Mouse (Mus musculus): ENCODE data around the gene Rad51ap1. TPM values are rescaled to one million over a fixed set of nuclear protein-coding genes. Genes with fewer than 3 reads are reported as not detected.

Rad51ap1 gene
- total RNA-seq (2014; fragmentation: Nextera tagmentation) = 85.9 and 90.7 TPM in 2 replicates
- total RNA-seq (2017) = 174 and 247 TPM in 2 replicates

DNA sequence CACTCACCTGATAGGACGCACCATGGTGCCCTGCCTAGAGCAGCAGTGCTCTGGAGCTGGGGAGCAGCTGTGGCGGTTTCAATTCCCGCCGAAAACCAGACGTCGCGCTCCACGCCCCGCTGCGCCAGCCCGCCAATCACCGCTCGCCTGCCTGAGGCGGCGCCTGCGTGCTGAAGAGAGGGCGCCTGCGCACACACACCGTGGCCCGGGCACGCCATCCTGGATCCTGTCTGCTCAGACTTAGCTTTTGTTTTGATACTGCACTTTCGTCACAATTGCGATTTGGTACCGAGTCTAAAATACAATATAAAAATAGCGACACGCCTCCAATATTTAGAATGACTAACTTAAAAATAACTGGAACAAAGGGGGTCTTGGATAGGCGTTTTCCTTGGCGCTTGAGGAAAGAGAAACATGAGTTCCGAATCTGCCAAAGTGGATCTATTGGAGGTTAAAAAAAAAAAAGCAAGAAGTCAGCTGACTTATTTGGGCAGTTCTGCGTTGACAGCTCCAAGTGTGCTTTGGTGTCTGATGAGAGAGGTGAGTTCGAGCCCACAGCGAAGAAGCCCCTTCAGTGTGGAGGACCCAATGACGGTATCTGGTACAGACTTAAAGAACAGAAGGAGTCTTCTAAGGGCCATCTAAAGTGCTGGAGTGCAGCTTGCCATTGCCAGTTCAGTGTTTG, at the start of gene Rad51ap1, which contains the start of gene D6Wsu163e:
TSS of gene Rad51ap1 (minus strand) at position 101 of the 685 bp plus-strand sequence.
TSS of gene D6Wsu163e (plus strand) at position 476 of the 685 bp plus-strand sequence.
- peak; percentile 92 for ATAC-seq (replicated peaks; ENCODE audit: low FRiP score, low TSS enrichment, poor library complexity, severe bottlenecking)

DNA sequence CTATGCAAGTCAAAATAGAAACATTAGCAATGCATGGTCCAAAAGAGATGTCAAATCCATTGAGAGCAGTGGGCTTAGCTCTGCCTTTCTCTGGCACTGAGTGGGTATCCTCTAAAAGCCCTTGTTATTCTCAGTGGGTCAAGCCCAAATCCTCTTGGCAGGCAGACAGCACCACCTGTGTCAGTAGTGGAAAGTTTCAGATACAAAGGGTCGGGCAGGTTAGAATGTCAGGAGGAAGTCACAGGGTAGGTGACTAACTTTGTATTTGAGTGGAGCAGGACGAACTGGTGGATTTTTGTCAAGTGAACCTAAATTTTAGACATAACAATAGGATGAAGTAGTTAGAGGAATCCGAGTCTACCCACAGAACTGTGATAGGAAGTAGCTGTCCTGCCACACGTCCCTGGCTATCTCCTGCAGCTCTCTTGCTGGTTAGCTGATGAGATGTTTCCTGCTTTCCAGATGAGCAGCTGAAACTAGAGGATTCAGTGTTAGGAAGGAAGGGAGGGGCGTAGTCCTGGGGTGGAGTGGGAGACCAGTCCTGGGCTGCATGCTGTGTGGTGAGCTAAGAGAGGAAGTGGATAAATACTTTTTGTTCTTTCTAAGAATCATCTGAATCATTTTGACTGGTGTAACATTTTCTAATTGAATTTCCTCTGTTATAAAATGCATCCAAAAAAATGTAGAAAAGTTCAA, 42.3 kb upstream of the Rad51ap1 start:
- ATAC-seq (replicated peaks; ENCODE audit: low FRiP score, low TSS enrichment, poor library complexity, severe bottlenecking) = no peak

DNA sequence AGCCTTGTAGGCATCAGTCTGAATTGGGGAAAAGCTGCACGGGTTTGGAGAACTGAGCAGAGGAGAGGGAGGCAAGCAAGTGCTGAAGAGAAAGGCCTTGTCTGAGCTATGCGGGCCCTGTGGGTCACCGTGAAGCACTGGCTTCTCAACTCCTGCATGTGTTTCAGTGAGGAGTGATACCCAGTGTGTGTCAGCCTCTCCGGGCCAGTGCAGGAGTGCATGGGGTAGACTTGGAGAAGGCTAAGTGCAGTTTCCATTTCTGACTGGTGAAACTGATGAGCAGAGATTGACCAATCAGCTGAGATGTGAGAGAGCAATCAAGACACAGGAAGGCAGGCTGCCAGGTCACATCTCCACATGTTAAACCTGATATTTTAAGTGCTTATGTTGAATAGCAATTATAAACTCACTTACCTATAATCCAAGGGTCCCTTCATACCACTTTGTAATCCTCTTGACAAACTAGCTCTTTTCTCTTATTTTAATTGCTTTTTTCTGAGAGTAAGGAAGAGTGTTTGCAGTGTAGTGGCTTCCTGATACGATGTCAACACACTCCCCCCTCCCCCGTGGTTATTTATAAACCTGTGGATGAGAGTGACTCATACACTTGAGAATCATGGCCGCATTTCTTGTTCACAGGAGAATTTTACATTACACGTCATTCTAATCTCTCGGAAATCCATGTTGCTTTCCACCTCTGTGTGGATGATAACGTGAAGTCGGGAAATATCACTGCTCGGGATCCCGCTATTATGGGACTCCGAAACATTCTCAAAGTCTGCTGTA, 27.0 kb upstream of the Rad51ap1 start:
- ATAC-seq (replicated peaks; ENCODE audit: low FRiP score, low TSS enrichment, poor library complexity, severe bottlenecking) = no peak

DNA sequence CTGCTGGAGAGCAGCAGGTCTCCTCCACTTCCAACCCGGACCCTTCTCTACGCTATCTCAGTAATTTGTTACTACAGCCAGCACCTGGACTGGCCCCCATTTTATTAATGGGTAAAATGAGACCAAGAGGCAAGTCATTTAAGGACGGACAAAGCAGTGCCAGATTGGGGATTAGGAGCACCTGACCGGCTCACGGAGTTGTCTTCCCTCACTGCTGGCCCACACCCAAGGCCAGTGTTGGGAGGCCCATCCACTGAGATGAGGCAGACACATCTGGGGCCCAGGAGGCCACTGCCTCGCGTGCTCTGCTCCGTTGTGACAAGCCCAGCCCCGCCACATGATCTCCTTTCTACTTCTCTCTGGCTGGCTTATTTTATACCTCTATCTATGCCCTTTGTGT, 24.0 kb upstream of the Rad51ap1 start:
- ATAC-seq (replicated peaks; ENCODE audit: low FRiP score, low TSS enrichment, poor library complexity, severe bottlenecking) = no peak

DNA sequence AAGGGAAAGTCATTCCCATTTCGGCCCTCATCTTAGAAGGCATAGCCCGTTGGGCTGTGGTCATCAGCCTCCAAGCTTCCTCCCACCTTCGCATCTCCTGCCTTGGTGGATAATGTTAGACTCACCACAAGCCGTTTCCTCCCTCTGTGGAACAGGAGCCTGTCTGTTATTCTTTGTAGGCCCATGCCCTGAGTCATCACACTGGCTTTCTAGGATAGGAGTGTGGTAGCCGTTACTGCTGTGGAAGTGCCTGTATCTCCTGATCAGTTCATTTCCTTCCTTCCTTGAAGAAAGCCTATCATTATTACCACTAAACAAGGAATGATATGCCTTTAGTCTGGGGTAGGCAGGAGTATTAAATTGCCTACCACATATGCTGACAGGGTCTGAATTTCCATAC, 23.3 kb upstream of the Rad51ap1 start:
- ATAC-seq (replicated peaks; ENCODE audit: low FRiP score, low TSS enrichment, poor library complexity, severe bottlenecking) = no peak

DNA sequence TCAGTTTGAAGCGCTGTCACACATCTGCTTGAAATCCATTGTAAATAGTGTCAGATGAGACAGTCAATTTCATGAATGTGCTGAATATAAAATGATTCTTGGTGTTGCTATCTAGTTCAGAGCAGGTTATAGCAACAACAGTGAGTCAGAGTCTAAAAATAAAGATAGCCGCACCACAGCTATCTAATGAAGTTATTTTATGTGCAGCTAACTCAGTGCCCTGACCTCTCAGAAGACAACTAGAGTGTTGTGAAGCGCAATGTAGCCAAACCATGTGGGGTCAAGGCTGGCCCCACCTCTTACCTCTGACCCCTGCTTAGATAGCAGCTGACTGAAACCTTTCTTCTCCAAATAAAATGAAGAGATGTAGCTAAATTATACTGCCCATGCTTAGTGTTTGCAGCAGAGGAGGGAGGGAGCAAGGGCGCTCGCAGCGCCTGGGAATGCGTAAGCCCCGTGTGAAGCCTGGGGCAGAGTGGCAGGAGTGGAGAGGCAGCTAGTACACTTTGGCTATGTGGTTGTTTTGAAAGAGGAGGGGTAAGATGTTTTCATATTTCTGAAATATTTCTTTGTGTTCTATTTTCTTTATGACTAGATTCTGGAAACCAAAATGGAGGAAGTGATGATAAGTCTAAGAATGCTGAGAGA, 22.1 kb upstream of the Rad51ap1 start:
- ATAC-seq (replicated peaks; ENCODE audit: low FRiP score, low TSS enrichment, poor library complexity, severe bottlenecking) = no peak

DNA sequence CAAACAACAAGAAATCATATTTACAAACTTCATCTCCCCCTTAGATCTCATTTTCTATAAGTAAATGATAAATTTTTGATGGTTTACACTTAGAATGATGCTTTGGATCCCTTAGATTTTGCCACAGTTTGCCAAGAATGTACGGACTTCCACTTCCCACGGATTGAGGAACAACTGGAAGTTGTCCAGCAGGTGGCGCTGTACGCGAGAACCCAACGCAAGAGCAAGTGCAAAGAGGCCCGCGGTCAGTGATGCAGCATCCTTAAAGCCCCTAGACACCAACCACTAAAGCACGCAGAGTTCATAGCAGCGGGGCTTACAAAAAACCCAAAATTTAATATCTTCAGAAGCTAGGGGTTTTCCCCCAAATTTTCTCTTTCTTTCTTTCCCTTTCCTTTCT, 16.3 kb upstream of the Rad51ap1 start:
- peak; percentile 94 for ATAC-seq (replicated peaks; ENCODE audit: low FRiP score, low TSS enrichment, poor library complexity, severe bottlenecking)

DNA sequence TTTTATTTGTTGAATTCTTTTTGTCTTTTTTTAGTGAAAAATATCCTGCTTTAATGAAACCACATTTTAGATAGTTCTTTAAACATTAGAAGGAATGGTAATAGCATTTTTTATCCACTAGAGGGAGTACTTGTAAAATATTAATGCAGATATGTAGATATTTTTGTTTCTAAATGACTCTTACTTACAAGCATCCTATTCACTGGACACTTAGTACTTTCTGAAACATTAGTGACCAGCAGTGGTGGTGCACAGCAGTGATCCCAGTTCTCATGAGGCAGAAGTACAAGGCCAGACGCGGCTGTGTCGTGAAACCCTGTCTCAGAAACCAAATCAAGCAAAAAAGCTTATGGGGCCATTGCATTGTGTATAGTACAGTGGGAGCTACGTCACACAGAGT, 8.9 kb upstream of the Rad51ap1 start:
- 0 out of 2 replicates have a peak, but pooled peaks have one; percentile 44 for ATAC-seq (replicated peaks; ENCODE audit: low FRiP score, low TSS enrichment, poor library complexity, severe bottlenecking)

DNA sequence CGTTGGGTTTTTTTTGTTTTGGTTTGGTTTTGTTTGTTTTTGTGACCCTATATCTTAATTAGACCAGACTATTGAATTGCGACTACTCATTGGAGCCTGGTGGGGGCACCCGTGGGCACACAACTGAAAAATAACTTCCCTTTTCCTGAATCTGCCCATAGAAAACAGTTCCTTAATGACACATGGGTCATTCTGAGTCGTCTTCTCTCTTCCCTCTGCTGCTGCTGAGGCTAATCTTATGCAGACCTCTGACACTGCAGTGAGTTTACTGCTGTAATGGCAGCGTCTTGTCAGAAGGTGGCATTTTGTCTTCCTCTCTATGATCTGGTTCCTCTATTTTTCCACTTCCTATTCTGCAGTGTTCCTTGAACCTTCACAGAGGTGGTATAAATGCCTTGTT, 1.1 kb upstream of the Rad51ap1 start:
- peak; percentile 54 for ATAC-seq (replicated peaks; ENCODE audit: low FRiP score, low TSS enrichment, poor library complexity, severe bottlenecking)

DNA sequence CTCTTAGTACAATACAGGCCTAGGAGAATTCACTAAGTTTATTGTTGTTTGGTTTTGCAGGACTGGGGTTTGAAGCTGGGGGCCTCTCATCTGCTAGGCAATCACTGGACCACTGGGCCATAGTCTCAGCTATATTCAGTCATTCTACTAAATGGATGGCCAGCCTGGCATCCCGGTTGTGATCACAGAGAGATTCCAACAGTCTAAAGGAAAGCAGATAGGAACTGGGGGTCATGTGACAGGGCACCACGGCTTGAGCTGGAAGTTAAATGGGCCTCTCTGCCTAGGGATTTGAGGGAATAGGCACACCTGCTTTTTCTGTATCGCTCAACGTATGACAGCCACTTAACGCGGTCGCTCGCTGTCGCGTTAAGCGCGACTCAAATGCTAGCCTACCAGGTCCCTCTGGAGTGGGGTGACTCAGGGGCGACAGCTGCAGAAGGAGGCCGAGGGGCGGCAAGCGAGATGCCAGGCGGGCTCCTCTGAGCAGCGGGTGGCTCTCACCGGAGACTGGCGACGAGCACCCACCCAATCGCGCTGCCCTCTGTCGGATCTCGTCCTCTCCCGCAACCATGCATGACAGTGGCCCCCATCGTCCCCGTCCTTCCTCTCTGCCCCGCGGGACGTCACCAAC, 417 bp downstream of the Rad51ap1 start:
- ATAC-seq (replicated peaks; ENCODE audit: low FRiP score, low TSS enrichment, poor library complexity, severe bottlenecking) = peak; percentile 7; the same call in 1 of the 2 replicates

DNA sequence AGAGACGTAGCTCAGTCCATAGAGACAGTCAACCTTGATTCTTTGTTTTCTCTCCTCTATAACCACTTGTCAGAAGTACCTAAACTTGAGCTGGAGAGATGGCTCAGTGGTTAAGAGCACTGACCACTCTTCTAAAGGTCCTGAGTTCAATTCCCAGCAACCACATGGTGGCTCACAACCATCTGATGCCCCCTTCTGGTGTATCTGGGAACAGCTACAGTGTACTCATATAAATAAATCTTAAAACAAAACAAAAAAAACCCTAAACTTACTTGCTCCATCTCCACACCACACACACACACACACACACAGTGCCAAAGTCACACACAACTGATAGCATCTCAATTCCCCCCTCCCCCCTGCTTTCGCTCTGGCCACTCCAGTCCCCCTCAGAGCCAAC, 1.3 kb downstream of the Rad51ap1 start:
- no peak for ATAC-seq (replicated peaks; ENCODE audit: low FRiP score, low TSS enrichment, poor library complexity, severe bottlenecking)

DNA sequence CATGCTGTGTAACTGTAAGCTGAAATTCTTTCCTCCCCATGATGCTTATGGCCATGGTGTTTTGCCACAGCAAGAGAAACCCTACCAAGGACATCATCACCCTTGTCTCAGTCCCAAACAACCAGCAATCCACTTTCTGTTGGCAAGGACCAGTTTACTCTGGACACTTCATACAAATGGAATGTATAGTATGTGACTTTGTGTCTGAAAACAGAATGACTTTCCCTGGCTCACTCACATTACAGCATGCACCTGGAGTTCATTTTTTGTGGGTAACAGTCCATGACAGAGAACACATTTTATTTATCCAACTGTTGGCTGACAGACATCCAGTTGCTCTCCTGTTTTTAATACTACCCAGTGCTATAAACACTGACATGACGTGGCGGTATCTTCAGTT, 6.5 kb downstream of the Rad51ap1 start:
- ATAC-seq (replicated peaks; ENCODE audit: low FRiP score, low TSS enrichment, poor library complexity, severe bottlenecking) = no peak

DNA sequence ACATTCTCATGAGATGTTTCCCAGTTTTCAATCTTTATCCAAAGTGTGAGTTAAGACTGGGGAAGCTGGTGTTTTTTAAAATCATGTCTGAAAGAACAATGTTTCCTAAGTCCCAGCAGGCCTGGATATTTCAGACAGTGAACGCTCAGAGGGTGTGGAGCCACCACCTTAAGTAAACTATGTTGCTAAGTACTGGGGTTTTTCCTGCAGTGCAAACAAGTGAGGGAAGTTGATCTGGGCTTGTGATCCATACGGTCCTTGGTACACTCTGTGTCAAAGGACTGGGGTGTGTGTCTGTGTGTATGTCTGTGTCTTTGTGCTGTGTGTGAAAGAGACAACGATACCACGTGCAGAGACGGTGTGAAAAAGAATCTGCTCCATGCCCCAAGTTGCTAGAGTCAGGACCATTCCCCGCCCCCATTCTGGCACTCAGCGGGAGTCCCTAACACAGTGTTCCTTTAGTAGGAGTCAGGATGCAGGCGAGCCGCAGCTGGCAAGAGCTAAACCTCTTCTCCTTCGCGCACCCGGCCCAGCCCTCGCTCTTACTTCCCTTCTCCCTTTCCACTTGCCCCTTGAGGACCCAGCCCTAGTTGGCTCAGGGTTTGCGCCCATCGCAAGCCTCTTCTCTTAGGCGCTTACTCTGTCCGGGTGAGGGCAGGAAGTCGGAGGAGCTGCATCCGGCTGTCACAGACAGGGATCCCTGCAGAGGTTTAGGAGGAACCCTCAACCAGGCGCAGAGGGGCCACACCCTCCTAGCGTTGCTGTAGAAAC, 18.1 kb downstream of the Rad51ap1 start, which contains the start of gene Dyrk4:
TSS of gene Dyrk4 (minus strand) at position 729 of the 771 bp plus-strand sequence.
- no peak; the same call in 1 of the 2 replicates for ATAC-seq (replicated peaks; ENCODE audit: low FRiP score, low TSS enrichment, poor library complexity, severe bottlenecking)

DNA sequence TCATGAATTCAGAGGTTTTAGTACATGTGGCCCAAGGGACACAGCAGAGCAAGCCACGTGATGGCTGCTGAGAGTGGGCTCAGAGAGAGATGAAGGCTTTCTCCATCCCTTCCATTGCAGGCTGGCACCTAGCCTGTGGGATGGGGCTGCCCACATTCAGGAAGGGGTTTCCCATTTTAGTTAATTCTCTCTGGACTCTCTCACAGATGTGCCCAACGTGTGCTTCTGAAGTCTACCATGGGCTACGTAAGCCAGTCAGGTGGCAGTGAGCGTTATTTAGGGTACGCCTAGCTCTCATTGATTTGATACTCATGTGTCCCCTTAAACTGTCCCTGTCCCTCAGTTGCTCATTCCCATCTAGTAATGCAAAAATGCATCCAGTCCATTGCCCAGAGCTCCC, 24.5 kb downstream of the Rad51ap1 start:
- ATAC-seq (replicated peaks; ENCODE audit: low FRiP score, low TSS enrichment, poor library complexity, severe bottlenecking) = no peak

DNA sequence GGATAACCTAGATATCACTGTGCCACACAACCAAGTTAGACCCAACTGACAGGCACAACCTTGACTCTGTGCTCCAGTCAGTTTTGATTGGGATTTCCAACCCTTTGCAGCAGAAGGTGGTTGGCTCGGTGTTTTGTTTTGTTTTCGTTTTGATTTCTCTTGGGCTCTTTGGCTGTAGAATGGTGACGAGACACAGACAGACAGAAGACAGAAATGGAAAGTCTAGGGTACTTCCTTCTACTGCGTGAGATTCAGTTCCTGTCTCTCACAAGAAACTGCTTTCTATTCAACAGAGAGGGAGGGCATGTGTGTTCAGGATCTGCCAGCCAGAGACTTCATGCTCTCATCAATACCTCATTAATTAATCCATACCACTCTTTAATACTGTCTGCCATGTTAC, 28.7 kb downstream of the Rad51ap1 start:
- ATAC-seq (replicated peaks; ENCODE audit: low FRiP score, low TSS enrichment, poor library complexity, severe bottlenecking) = no peak

DNA sequence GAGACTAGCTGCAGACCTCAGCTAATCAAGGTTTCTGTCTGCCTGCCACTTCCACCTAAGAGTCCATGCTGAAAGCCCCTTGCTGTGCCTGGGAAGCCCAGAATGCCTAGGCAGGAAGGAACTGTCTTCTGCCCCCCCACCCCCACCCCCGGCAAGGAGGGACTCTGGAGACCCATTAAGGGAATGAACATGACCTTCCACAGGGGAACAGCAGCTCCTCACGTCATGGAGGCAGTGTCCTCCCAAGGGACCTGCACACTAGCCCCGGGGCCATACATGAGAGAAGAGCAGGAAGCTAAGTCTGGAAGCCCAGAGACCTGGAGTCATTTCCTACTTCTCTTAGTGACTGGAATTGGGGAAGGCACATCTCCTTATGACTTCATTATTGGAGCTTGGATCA, 31.5 kb downstream of the Rad51ap1 start:
- no peak for ATAC-seq (replicated peaks; ENCODE audit: low FRiP score, low TSS enrichment, poor library complexity, severe bottlenecking)

DNA sequence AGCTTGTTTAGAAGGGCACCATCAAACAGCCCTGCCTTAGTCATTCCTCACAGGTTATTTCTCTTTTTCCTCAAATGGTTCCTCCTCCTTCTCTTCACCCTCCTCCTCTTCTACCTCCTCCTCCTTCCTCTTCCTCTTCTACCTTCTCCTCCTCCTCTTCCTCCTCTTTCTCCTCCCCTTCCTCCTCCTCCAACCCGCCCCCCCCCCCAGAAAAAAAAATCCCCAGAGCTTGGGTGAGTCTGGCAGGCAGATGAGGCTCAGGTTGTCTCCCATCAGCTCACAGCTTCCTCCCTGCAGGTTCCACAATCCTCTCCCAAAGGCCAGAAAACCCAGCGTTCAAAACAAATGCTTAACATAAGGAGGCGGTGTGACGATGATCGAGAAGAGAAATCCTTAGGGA, 32.0 kb downstream of the Rad51ap1 start:
- no peak for ATAC-seq (replicated peaks; ENCODE audit: low FRiP score, low TSS enrichment, poor library complexity, severe bottlenecking)

DNA sequence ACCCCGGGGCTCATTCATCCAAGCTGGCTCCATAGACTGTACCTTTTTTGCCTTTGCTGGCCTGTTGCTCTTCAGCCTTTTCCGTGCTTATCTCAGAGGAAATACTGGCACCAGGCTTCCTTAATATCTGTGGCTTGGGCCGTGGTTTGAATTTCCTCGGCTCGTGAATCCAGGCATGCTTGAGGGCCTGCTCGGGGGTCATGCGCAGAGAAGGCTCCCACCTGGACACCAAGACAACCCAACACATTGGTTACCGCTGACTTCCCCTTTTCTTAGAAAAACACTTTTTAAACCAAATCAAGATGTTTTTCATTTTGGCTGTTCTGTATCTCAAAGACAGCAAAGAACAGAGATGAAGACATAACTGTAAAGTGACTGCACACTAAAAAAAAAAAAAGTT, 62.3 kb downstream of the Rad51ap1 start:
- no peak for ATAC-seq (replicated peaks; ENCODE audit: low FRiP score, low TSS enrichment, poor library complexity, severe bottlenecking)

All from megakaryocyte-erythroid progenitor cell, adult 5-6 weeks (primary cell).